Mouse (Mus musculus): ENCODE data around the gene Cyp4f17. TPM values are rescaled to one million over a fixed set of nuclear protein-coding genes. Genes with fewer than 3 reads are reported as not detected.
"Not testable (repeated sequence)": the region's sequence is repeated elsewhere in the genome, so short reads cannot be mapped to it uniquely, and the experiment has no call there.

Cyp4f17 gene
- polyA plus RNA-seq, 1 experiment, result 16.8 TPM

- no peak for DNase-seq
- no peak for TF ChIP-seq CTCF (IDR thresholded peaks at IDR 0.05; ENCODE audit: insufficient read depth, low read length)
- TF ChIP-seq POLR2A (IDR thresholded peaks at IDR 0.05; ENCODE audit: borderline replicate concordance, extremely low read depth, low read depth, low read length), result no peak
- Histone ChIP-seq H3K4me3 (replicated peaks; ENCODE audit: extremely low read depth, low read depth, low read length) (no peak overlapping the region), H3K4me1 (ENCODE audit: control insufficient read depth, insufficient read depth, low read length) (no peaks in the 10 kb centered on the region)
- WGBS, result 79% methylated on average over 5 of the region's 5 CpGs
Measured at GRCm38 (mm10) chr17:32522816-32523215, 17.0 kb downstream of the Cyp4f17 start.

- no peak for TF ChIP-seq POLR2A (IDR thresholded peaks at IDR 0.05; ENCODE audit: borderline replicate concordance, extremely low read depth, low read depth, low read length)
- no peak for TF ChIP-seq CTCF (IDR thresholded peaks at IDR 0.05; ENCODE audit: insufficient read depth, low read length)
- no peak for DNase-seq
- no peaks in the 10 kb centered on the region for H3K4me1 ChIP-seq (ENCODE audit: control insufficient read depth, insufficient read depth, low read length)
- peak overlapping the region; percentile 46 for H3K4me3 ChIP-seq (replicated peaks; ENCODE audit: extremely low read depth, low read depth, low read length)
- 73% methylated on average over 11 of the region's 11 CpGs for WGBS
Measured at GRCm38 (mm10) chr17:32523895-32524294, 18.0 kb downstream of the Cyp4f17 start.

- not testable (repeated sequence) for H3K4me1 ChIP-seq (ENCODE audit: control insufficient read depth, insufficient read depth, low read length); H3K4me3 ChIP-seq (replicated peaks; ENCODE audit: extremely low read depth, low read depth, low read length); DNase-seq
- 88% methylated on average over 1 of the region's 1 CpGs for WGBS
Measured at GRCm38 (mm10) chr17:32526341-32526740, 20.5 kb downstream of the Cyp4f17 start.

- TF ChIP-seq CTCF (IDR thresholded peaks at IDR 0.05; ENCODE audit: insufficient read depth, low read length), result no peak
- no peak for TF ChIP-seq POLR2A (IDR thresholded peaks at IDR 0.05; ENCODE audit: borderline replicate concordance, extremely low read depth, low read depth, low read length)
- H3K4me3 ChIP-seq (replicated peaks; ENCODE audit: extremely low read depth, low read depth, low read length), result no peak overlapping the region
- no peak for DNase-seq
- WGBS, result 85% methylated on average over 11 of the region's 11 CpGs
- H3K4me1 ChIP-seq (ENCODE audit: control insufficient read depth, insufficient read depth, low read length), result no peaks in the 10 kb centered on the region
Measured at GRCm38 (mm10) chr17:32527748-32528147, 21.9 kb downstream of the Cyp4f17 start.

GRCm38 (mm10) chr17:32528408-32529337, 22.8 kb downstream of the Cyp4f17 start:
- DNase-seq, result peak; percentile 84
- peak; percentile 69; the same call in 1 of the 2 replicates for TF ChIP-seq POLR2A (IDR thresholded peaks at IDR 0.05; ENCODE audit: borderline replicate concordance, extremely low read depth, low read depth, low read length)
- TF ChIP-seq CTCF (IDR thresholded peaks at IDR 0.05; ENCODE audit: insufficient read depth, low read length), result peak; percentile 86
- Histone ChIP-seq H3K4me1 (ENCODE audit: control insufficient read depth, insufficient read depth, low read length) (no peaks in the 10 kb centered on the region), H3K4me3 (replicated peaks; ENCODE audit: extremely low read depth, low read depth, low read length) (peak overlapping the region; percentile 73)
- WGBS, result 21% methylated on average over 26 of the region's 26 CpGs

GRCm38 (mm10) chr17:32532356-32532755, 26.5 kb downstream of the Cyp4f17 start:
- WGBS, result 62% methylated on average over 4 of the region's 4 CpGs
- not testable (repeated sequence) for H3K4me3 ChIP-seq (replicated peaks; ENCODE audit: extremely low read depth, low read depth, low read length); H3K4me1 ChIP-seq (ENCODE audit: control insufficient read depth, insufficient read depth, low read length); DNase-seq

- H3K4me3 ChIP-seq (replicated peaks; ENCODE audit: extremely low read depth, low read depth, low read length), result no peak overlapping the region
- TF ChIP-seq CTCF (IDR thresholded peaks at IDR 0.05; ENCODE audit: insufficient read depth, low read length), result no peak
- no peak for TF ChIP-seq POLR2A (IDR thresholded peaks at IDR 0.05; ENCODE audit: borderline replicate concordance, extremely low read depth, low read depth, low read length)
- peaks cover 3% of the 10 kb centered on the region; the same call in 1 of the 2 replicates for H3K4me1 ChIP-seq (ENCODE audit: control insufficient read depth, insufficient read depth, low read length)
- 44% methylated on average over 6 of the region's 6 CpGs for WGBS
- no peak for DNase-seq
Measured at GRCm38 (mm10) chr17:32534068-32534467, 28.2 kb downstream of the Cyp4f17 start.

GRCm38 (mm10) chr17:32536051-32536866, 30.4 kb downstream of the Cyp4f17 start, which contains the start of gene Cyp4f16:
Cyp4f16 (plus strand) TSS chr17:32536558.
- H3K4me1 ChIP-seq (ENCODE audit: control insufficient read depth, insufficient read depth, low read length), result not testable (repeated sequence)
- peak within 1 kb of the TSS; percentile 62 for H3K4me3 ChIP-seq (replicated peaks; ENCODE audit: extremely low read depth, low read depth, low read length)
- TF ChIP-seq POLR2A (IDR thresholded peaks at IDR 0.05; ENCODE audit: borderline replicate concordance, extremely low read depth, low read depth, low read length), result peak; percentile 50; the same call in 1 of the 2 replicates
- WGBS, result 2% methylated on average over 5 of the region's 5 CpGs
- peak; percentile 94 for DNase-seq

GRCm38 (mm10) chr17:32536867-32537250, 31.0 kb downstream of the Cyp4f17 start:
- Histone ChIP-seq H3K4me1 (ENCODE audit: control insufficient read depth, insufficient read depth, low read length) (peaks cover 3% of the 10 kb centered on the region; the same call in 1 of the 2 replicates), H3K4me3 (replicated peaks; ENCODE audit: extremely low read depth, low read depth, low read length) (peak overlapping the region; percentile 62)
- 36% methylated on average over 5 of the region's 5 CpGs for WGBS
- DNase-seq, result no peak
- TF ChIP-seq CTCF (IDR thresholded peaks at IDR 0.05; ENCODE audit: insufficient read depth, low read length), result no peak
- TF ChIP-seq POLR2A (IDR thresholded peaks at IDR 0.05; ENCODE audit: borderline replicate concordance, extremely low read depth, low read depth, low read length), result no peak

GRCm38 (mm10) chr17:32544792-32545191, 38.9 kb downstream of the Cyp4f17 start:
- not testable (repeated sequence) for DNase-seq
- WGBS, result 87% methylated on average over 5 of the region's 5 CpGs

GRCm38 (mm10) chr17:32550377-32550776, 44.5 kb downstream of the Cyp4f17 start:
- H3K4me3 ChIP-seq (replicated peaks; ENCODE audit: extremely low read depth, low read depth, low read length); H3K4me1 ChIP-seq (ENCODE audit: control insufficient read depth, insufficient read depth, low read length); DNase-seq: not testable (repeated sequence)
- WGBS, result 91% methylated on average over 3 of the region's 3 CpGs

More at GRCm38 (mm10) chr17:32544792-32545191, 38.9 kb downstream of the Cyp4f17 start:
- not testable (repeated sequence) for H3K4me1 ChIP-seq (ENCODE audit: control insufficient read depth, insufficient read depth, low read length); H3K4me3 ChIP-seq (replicated peaks; ENCODE audit: extremely low read depth, low read depth, low read length)

Data from lung, adult 2 months (tissue).